18 mouse cellular contexts compared by ENCODE assay signal in the genomic region with DNA sequence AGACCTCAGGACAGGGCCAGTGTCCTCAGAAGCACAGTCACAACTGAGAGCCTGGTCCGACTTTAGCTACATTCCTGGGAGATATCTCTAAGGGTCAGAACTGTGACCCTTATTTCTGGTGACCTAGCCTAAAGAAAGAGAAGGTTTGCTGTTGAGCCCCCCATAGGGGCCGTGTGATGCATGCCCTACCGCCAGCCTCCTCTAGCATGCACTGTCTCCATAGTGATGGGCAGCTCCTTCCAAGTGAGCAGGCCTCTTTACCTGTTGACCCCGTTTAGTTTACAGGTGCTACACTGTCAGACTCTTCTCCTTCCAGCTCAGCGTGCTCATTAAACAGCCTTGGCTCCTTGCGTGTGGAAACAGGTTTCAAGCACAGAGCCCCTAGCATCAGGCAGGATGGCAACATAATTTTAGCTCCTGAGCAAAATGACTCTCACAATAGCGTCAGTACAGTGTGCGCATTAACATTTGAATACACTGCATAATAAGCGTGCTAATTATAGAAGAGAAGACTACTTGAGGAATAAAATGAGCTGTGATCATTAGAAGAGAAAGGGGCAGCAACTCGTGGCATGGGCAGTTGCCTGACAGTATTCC. TPM values are rescaled to one million over a fixed set of nuclear protein-coding genes. Genes with fewer than 3 reads are reported as not detected.
A peak's percentile ranks its signal among the peaks of the same experiment; 100 is the strongest.
DNase-seq lines count a peak whose midpoint lies in the region; ATAC-seq and TF ChIP-seq lines count a peak whose summit lies in the region.
"Had no signal": no experiment of that assay in that cellular context is flagged by ENCODE, and none has a peak within 500 bp of the region (broad histone marks: within the 10 kb centered on the region; RNA-seq: fewer than 3 reads in every experiment).

No protein-coding gene starts in this region.

- no peaks in the 10 kb centered on the region for H3K27me3 ChIP-seq in embryonic facial prominence, embryonic 12.5 days
- H3K27me3 ChIP-seq in embryonic facial prominence, embryonic 10.5 days (replicated peaks; ENCODE audit: low read depth, poor library complexity, severe bottlenecking): no peaks in the 10 kb centered on the region
- no peaks in the 10 kb centered on the region; the same call in 1 of the 2 replicates for H3K27me3 ChIP-seq in liver, embryonic 12.5 days (replicated peaks)
- H3K27me3 ChIP-seq in liver, postnatal 0 days (ENCODE audit: insufficient read depth, low read length): no peaks in the 10 kb centered on the region
- H3K27me3 ChIP-seq: heart, embryonic 12.5 days; stomach, embryonic 15.5 days had no signal

- no peak for DNase-seq in embryonic facial prominence, embryonic 10.5 days (ENCODE audit: low spot score)
- no peak for DNase-seq in liver, postnatal 0 days
- DNase-seq in right cerebral cortex, postnatal 10 days (ENCODE audit: low spot score in 2 of 2): peak; percentile 50 to 71
- DNase-seq in right cerebral cortex, postnatal 14 days: no peak
- no peak for DNase-seq in lung, adult 2 months
- DNase-seq in kidney, postnatal 36 days: no peak
- DNase-seq: adrenal gland, adult 8-10 months; cerebellum, adult 8-10 months; heart, postnatal 36 days; kidney, adult 9 months; lung, adult 18-20 months had no signal

- no peak overlapping the region for H3K27ac ChIP-seq in embryonic facial prominence, embryonic 12.5 days
- no peak overlapping the region for H3K27ac ChIP-seq in embryonic facial prominence, embryonic 10.5 days (replicated peaks)
- peak overlapping the region; percentile 96 for H3K27ac ChIP-seq in liver, embryonic 12.5 days
- no peak overlapping the region for H3K27ac ChIP-seq in liver, postnatal 0 days (ENCODE audit: low read depth)
- H3K27ac ChIP-seq: macrophage; stomach, embryonic 15.5 days had no signal

- TF ChIP-seq CTCF in liver, postnatal 0 days (IDR thresholded peaks at IDR 0.05; ENCODE audit: low read depth): no peak
- TF ChIP-seq CTCF in lung, adult 2 months (IDR thresholded peaks at IDR 0.05; ENCODE audit: insufficient read depth, low read length): no peak

- TF ChIP-seq EP300 in liver, postnatal 0 days (IDR thresholded peaks at IDR 0.05; ENCODE audit: low read depth): no peak

- no peaks in the 10 kb centered on the region for H3K36me3 ChIP-seq in embryonic facial prominence, embryonic 12.5 days
- no peaks in the 10 kb centered on the region for H3K36me3 ChIP-seq in embryonic facial prominence, embryonic 10.5 days (replicated peaks)
- H3K36me3 ChIP-seq in liver, embryonic 12.5 days: no peaks in the 10 kb centered on the region
- H3K36me3 ChIP-seq in liver, postnatal 0 days (replicated peaks; ENCODE audit: insufficient read depth, low read length): no peaks in the 10 kb centered on the region
- H3K36me3 ChIP-seq: heart, embryonic 12.5 days; stomach, embryonic 15.5 days had no signal

- H3K4me3 ChIP-seq in embryonic facial prominence, embryonic 12.5 days: no peak overlapping the region
- H3K4me3 ChIP-seq in embryonic facial prominence, embryonic 10.5 days: no peak overlapping the region
- no peak overlapping the region for H3K4me3 ChIP-seq in liver, embryonic 12.5 days
- H3K4me3 ChIP-seq in liver, postnatal 0 days (ENCODE audit: low read depth, low read length): no peak overlapping the region
- H3K4me3 ChIP-seq in lung, adult 2 months (replicated peaks; ENCODE audit: extremely low read depth, low read depth, low read length): no peak overlapping the region
- H3K4me3 ChIP-seq: heart, embryonic 12.5 days; stomach, embryonic 15.5 days had no signal

- H3K4me2 ChIP-seq in embryonic facial prominence, embryonic 12.5 days (replicated peaks): no peak overlapping the region
- H3K4me2 ChIP-seq in liver, embryonic 12.5 days: no peak overlapping the region
- no peak overlapping the region for H3K4me2 ChIP-seq in liver, postnatal 0 days (ENCODE audit: low read depth, low read length)
- H3K4me2 ChIP-seq: heart, embryonic 12.5 days; stomach, embryonic 15.5 days had no signal

- 68% methylated on average over 10 of the region's 10 CpGs for WGBS in embryonic facial prominence, embryonic 12.5 days
- 64% methylated on average over 10 of the region's 10 CpGs for WGBS in embryonic facial prominence, embryonic 10.5 days
- WGBS in liver, embryonic 12.5 days (ENCODE audit: insufficient replicate concordance): 69% methylated on average over 10 of the region's 10 CpGs
- WGBS in liver, postnatal 0 days (ENCODE audit: insufficient replicate concordance): 74% methylated on average over 10 of the region's 10 CpGs
- 67% methylated on average over 10 of the region's 10 CpGs for WGBS in lung, adult 2 months

- 0 out of 2 replicates have a peak, but pooled peaks have one; percentile 69 for ATAC-seq in embryonic facial prominence, embryonic 12.5 days (ENCODE audit: insufficient number of reproducible peaks, insufficient read depth, low FRiP score, low TSS enrichment)
- no peak for ATAC-seq in liver, embryonic 12.5 days
- no peak for ATAC-seq in liver, postnatal 0 days
- ATAC-seq: inflammation-experienced regulatory T-cells, adult 6 months had no signal

- no peak for TF ChIP-seq POLR2A in lung, adult 2 months (IDR thresholded peaks at IDR 0.05; ENCODE audit: borderline replicate concordance, extremely low read depth, low read depth, low read length)

- H3K9ac ChIP-seq in embryonic facial prominence, embryonic 12.5 days: no peak overlapping the region
- H3K9ac ChIP-seq in liver, embryonic 12.5 days: peak overlapping the region; percentile 2; the same call in 1 of the 2 replicates
- no peak overlapping the region for H3K9ac ChIP-seq in liver, postnatal 0 days (replicated peaks)
- H3K9ac ChIP-seq: heart, embryonic 12.5 days; stomach, embryonic 15.5 days had no signal

- H3K4me1 ChIP-seq in embryonic facial prominence, embryonic 12.5 days: no peaks in the 10 kb centered on the region
- H3K4me1 ChIP-seq in embryonic facial prominence, embryonic 10.5 days: 0 out of 2 replicates have a peak, but pooled peaks cover 4% of the 10 kb centered on the region
- peaks cover 41% of the 10 kb centered on the region for H3K4me1 ChIP-seq in liver, embryonic 12.5 days
- H3K4me1 ChIP-seq in liver, postnatal 0 days (ENCODE audit: insufficient read depth): peaks cover 17% of the 10 kb centered on the region
- H3K4me1 ChIP-seq in lung, adult 2 months (ENCODE audit: control insufficient read depth, insufficient read depth, low read length): no peaks in the 10 kb centered on the region
- H3K4me1 ChIP-seq: heart, embryonic 12.5 days; stomach, embryonic 15.5 days had no signal

- no peaks in the 10 kb centered on the region for H3K9me3 ChIP-seq in embryonic facial prominence, embryonic 12.5 days
- H3K9me3 ChIP-seq in embryonic facial prominence, embryonic 10.5 days: no peaks in the 10 kb centered on the region
- no peaks in the 10 kb centered on the region for H3K9me3 ChIP-seq in liver, embryonic 12.5 days (replicated peaks)
- no peaks in the 10 kb centered on the region; the same call in 1 of the 2 replicates for H3K9me3 ChIP-seq in liver, postnatal 0 days (ENCODE audit: low read length)
- H3K9me3 ChIP-seq: heart, embryonic 12.5 days; stomach, embryonic 15.5 days had no signal

RNA-seq across cellular contexts. Expression of a gene that starts 15.7 kb away (rescaled TPM):
- polyA plus RNA-seq in embryonic facial prominence, embryonic 12.5 days (2016; fragmentation: Nextera tagmentation; extraction: Ambion mirVana): 2.5 and 2.8 TPM in 2 replicates
- 9.9 and 13.6 TPM in 2 replicates for polyA plus RNA-seq in embryonic facial prominence, embryonic 10.5 days (2016; fragmentation: Nextera tagmentation; extraction: Ambion mirVana)
- polyA plus RNA-seq in liver, embryonic 12.5 days (2016; fragmentation: Nextera tagmentation; extraction: Ambion mirVana): 425 and 445 TPM in 2 replicates
- polyA plus RNA-seq in liver, postnatal 0 days (2015; fragmentation: Nextera tagmentation; extraction: Ambion mirVana): 117 and 135 TPM in 2 replicates
- polyA plus RNA-seq in lung, adult 2 months (2012; rRNA removed): not detected in 2 replicates
- polyA plus RNA-seq: cortical plate, adult 2 months; macrophage had no signal

RNA-seq across cellular contexts. Expression of a gene that starts 21.7 kb away (rescaled TPM):
- polyA plus RNA-seq in embryonic facial prominence, embryonic 12.5 days (2016; fragmentation: Nextera tagmentation; extraction: Ambion mirVana): 329 and 349 TPM in 2 replicates
- polyA plus RNA-seq in embryonic facial prominence, embryonic 10.5 days (2016; fragmentation: Nextera tagmentation; extraction: Ambion mirVana): 427 and 431 TPM in 2 replicates
- polyA plus RNA-seq in liver, embryonic 12.5 days (2016; fragmentation: Nextera tagmentation; extraction: Ambion mirVana): 669 and 722 TPM in 2 replicates
- 184 and 188 TPM in 2 replicates for polyA plus RNA-seq in liver, postnatal 0 days (2015; fragmentation: Nextera tagmentation; extraction: Ambion mirVana)
- polyA plus RNA-seq in lung, adult 2 months (2012; rRNA removed): 14.4 and 19.2 TPM in 2 replicates

RNA-seq across cellular contexts. Expression of a gene that starts 39.8 kb away (rescaled TPM):
- 8.2 and 9.7 TPM in 2 replicates for polyA plus RNA-seq in embryonic facial prominence, embryonic 12.5 days (2016; fragmentation: Nextera tagmentation; extraction: Ambion mirVana)
- 12.3 and 12.7 TPM in 2 replicates for polyA plus RNA-seq in embryonic facial prominence, embryonic 10.5 days (2016; fragmentation: Nextera tagmentation; extraction: Ambion mirVana)
- 9.2 and 11.5 TPM in 2 replicates for polyA plus RNA-seq in liver, embryonic 12.5 days (2016; fragmentation: Nextera tagmentation; extraction: Ambion mirVana)
- polyA plus RNA-seq in liver, postnatal 0 days (2015; fragmentation: Nextera tagmentation; extraction: Ambion mirVana): 4.2 and 6.1 TPM in 2 replicates
- polyA plus RNA-seq in lung, adult 2 months (2012; rRNA removed): 4.3 and 5.5 TPM in 2 replicates

Comparison
In these comparisons a context has a peak if more than half of its experiments do, and no peak if none do; other contexts are left out.
1. DNase-seq: peak in right cerebral cortex, postnatal 10 days (2 of 2); none in embryonic facial prominence, embryonic 10.5 days (single experiment), liver, postnatal 0 days (single experiment), right cerebral cortex, postnatal 14 days (single experiment), lung, adult 2 months (single experiment) and kidney, postnatal 36 days (0 of 2).